Mouse (Mus musculus) hindbrain, embryonic 16.5 days (tissue): ENCODE data around the gene Olfr429. TPM values are rescaled to one million over a fixed set of nuclear protein-coding genes. Genes with fewer than 3 reads are reported as not detected.

Source experiments
- ATAC-seq: fragments of 200-750 bp; cut with Nextera tagmentation; 2 replicates; pipeline ENCODE4 v1.8.0; 2017; ENCODE audit warnings: moderate TSS enrichment, moderate library complexity
- H3K27ac ChIP-seq: fragments of 300-500 bp; sonication (generic); 2 replicates; pipeline ENCODE4 v1.5.1; 2014; ENCODE audit warnings: low read depth, mild to moderate bottlenecking, control low read depth, low read length, moderate library complexity
- H3K27me3 ChIP-seq: fragments of 300-500 bp; sonication (generic); replicated peaks from 2 replicates; pipeline ENCODE4 v1.6.1; 2014; ENCODE audit warnings: low read length; ENCODE audit not compliant: control insufficient read depth, insufficient read depth
- H3K36me3 ChIP-seq: fragments of 300-500 bp; sonication (generic); 2 replicates; pipeline ENCODE4 v1.6.1; 2014; ENCODE audit warnings: mild to moderate bottlenecking, low read length, moderate library complexity, mixed read lengths; ENCODE audit not compliant: control insufficient read depth, insufficient read depth
- H3K4me1 ChIP-seq: fragments of 300-500 bp; sonication (generic); 2 replicates; pipeline ENCODE4 v1.6.1; 2014; ENCODE audit warnings: low read depth, low read length; ENCODE audit not compliant: control insufficient read depth, insufficient read depth
- H3K4me2 ChIP-seq: fragments of 300-500 bp; sonication (generic); 2 replicates; pipeline ENCODE4 v1.6.1; 2014; ENCODE audit warnings: mild to moderate bottlenecking, low read length, control low read depth, moderate library complexity
- H3K4me3 ChIP-seq: fragments of 300-500 bp; sonication (generic); 2 replicates; pipeline ENCODE4 v1.5.1; 2014; ENCODE audit warnings: mild to moderate bottlenecking, low read length, control low read depth, moderate library complexity
- H3K9ac ChIP-seq: fragments of 300-500 bp; sonication (generic); 2 replicates; pipeline ENCODE4 v1.6.1; 2014; ENCODE audit warnings: low read depth, mild to moderate bottlenecking, control low read depth, low read length, moderate library complexity
- H3K9me3 ChIP-seq: fragments of 300-500 bp; sonication (generic); 2 replicates; pipeline ENCODE4 v1.6.1; 2014; ENCODE audit warnings: mild to moderate bottlenecking, low read length, moderate library complexity; ENCODE audit not compliant: control insufficient read depth
- WGBS: fragments of 180-500 bp; shearing (Covaris S2); extraction: QIAGEN DNeasy Blood & Tissue Kit; methylation state at CpG from one replicate; pipeline ENCODE4 v1.1.7; 2014; 5-methylcytosine and 5-hydroxymethylcytosine counted together
- polyA plus RNA-seq: library from polyadenylated mRNA; unstranded; fragments of >200 nt; fragmentation: Nextera tagmentation; extraction: Ambion mirVana; gene quantifications from 2 replicates; pipeline ENCODE4 v1.2.1, GENCODE M21; 2015

The Olfr429 gene
- polyA plus RNA-seq, 1 experiment from 2014 or later: not detected

GRCm38 (mm10) chr1:174050532-174050931, 33.6 kb upstream of the Olfr429 start:
- H3K4me1 ChIP-seq: no peaks in the 10 kb centered on the region
- H3K27me3 ChIP-seq: no peaks in the 10 kb centered on the region
- no peak overlapping the region for H3K27ac ChIP-seq
- WGBS: 93% methylated on average over 4 of the region's 4 CpGs
- H3K4me2 ChIP-seq: no peak overlapping the region
- no peaks in the 10 kb centered on the region for H3K36me3 ChIP-seq
- no peak overlapping the region for H3K9ac ChIP-seq
- ATAC-seq: no peak
- H3K4me3 ChIP-seq: no peak overlapping the region
- no peaks in the 10 kb centered on the region for H3K9me3 ChIP-seq

- no peaks in the 10 kb centered on the region for H3K27me3 ChIP-seq
- 89% methylated on average over 4 of the region's 4 CpGs for WGBS
- no peak overlapping the region for H3K9ac ChIP-seq
- H3K27ac ChIP-seq: no peak overlapping the region
- no peak for ATAC-seq
- H3K4me3 ChIP-seq: no peak overlapping the region
- no peaks in the 10 kb centered on the region for H3K4me1 ChIP-seq
- no peaks in the 10 kb centered on the region for H3K9me3 ChIP-seq
- H3K36me3 ChIP-seq: no peaks in the 10 kb centered on the region
- H3K4me2 ChIP-seq: no peak overlapping the region
These were observed 32.6 kb upstream of the Olfr429 start for GRCm38 (mm10) chr1:174051515-174051914.

GRCm38 (mm10) chr1:174051931-174052536, 32.1 kb upstream of the Olfr429 start:
- no peaks in the 10 kb centered on the region for H3K9me3 ChIP-seq
- H3K9ac ChIP-seq: no peak overlapping the region
- no peaks in the 10 kb centered on the region for H3K4me1 ChIP-seq
- H3K4me2 ChIP-seq: no peak overlapping the region
- no peak overlapping the region for H3K27ac ChIP-seq
- no peaks in the 10 kb centered on the region for H3K36me3 ChIP-seq
- H3K27me3 ChIP-seq: no peaks in the 10 kb centered on the region
- ATAC-seq: no peak
- no peak overlapping the region for H3K4me3 ChIP-seq
- WGBS: 83% methylated on average over 5 of the region's 5 CpGs

- no peak for ATAC-seq
- Histone ChIP-seq H3K36me3 (no peaks in the 10 kb centered on the region), H3K4me3 (no peak overlapping the region), H3K4me2 (no peak overlapping the region), H3K27me3 (no peaks in the 10 kb centered on the region), H3K9me3 (no peaks in the 10 kb centered on the region), H3K27ac (no peak overlapping the region), H3K4me1 (no peaks in the 10 kb centered on the region), H3K9ac (no peak overlapping the region)
- WGBS: 86% methylated on average over 3 of the region's 3 CpGs
These were observed 31.1 kb upstream of the Olfr429 start for GRCm38 (mm10) chr1:174052981-174053380.

- H3K4me2 ChIP-seq: no peak overlapping the region
- H3K4me1 ChIP-seq: no peaks in the 10 kb centered on the region
- 90% methylated on average over 2 of the region's 2 CpGs for WGBS
- H3K27ac ChIP-seq: no peak overlapping the region
- H3K4me3 ChIP-seq: no peak overlapping the region
- no peaks in the 10 kb centered on the region for H3K27me3 ChIP-seq
- ATAC-seq: no peak
- H3K9ac ChIP-seq: no peak overlapping the region
- H3K36me3 ChIP-seq: no peaks in the 10 kb centered on the region
- no peaks in the 10 kb centered on the region for H3K9me3 ChIP-seq
These were observed 28.9 kb upstream of the Olfr429 start for GRCm38 (mm10) chr1:174055248-174055647.

- Histone ChIP-seq H3K9me3 (no peaks in the 10 kb centered on the region), H3K27ac (no peak within 1 kb of the TSS), H3K4me2 (no peak within 1 kb of the TSS), H3K9ac (no peak within 1 kb of the TSS), H3K36me3 (no peaks in the 10 kb centered on the region), H3K4me1 (no peaks in the 10 kb centered on the region), H3K4me3 (no peak within 1 kb of the TSS), H3K27me3 (no peaks in the 10 kb centered on the region)
- 91% methylated on average over 3 of the region's 3 CpGs for WGBS
- ATAC-seq: no peak
These were observed 17.8 kb upstream of the Olfr429 start, which contains the start of gene Olfr430 for GRCm38 (mm10) chr1:174066305-174066704. TSS of gene Olfr430 (plus strand) at chr1:174066605.

GRCm38 (mm10) chr1:174096591-174096990, 12.5 kb downstream of the Olfr429 start, which contains the start of gene Olfr427:
TSS of gene Olfr427 (plus strand) at chr1:174096891.
- Histone ChIP-seq H3K9ac (no peak within 1 kb of the TSS), H3K27me3 (no peaks in the 10 kb centered on the region), H3K4me1 (no peaks in the 10 kb centered on the region), H3K27ac (no peak within 1 kb of the TSS), H3K4me2 (no peak within 1 kb of the TSS), H3K4me3 (no peak within 1 kb of the TSS), H3K36me3 (no peaks in the 10 kb centered on the region), H3K9me3 (no peaks in the 10 kb centered on the region)
- ATAC-seq: no peak
- WGBS: 97% methylated on average over 1 of the region's 1 CpGs

GRCm38 (mm10) chr1:174103735-174104134, 19.6 kb downstream of the Olfr429 start:
- Histone ChIP-seq H3K9me3 (no peaks in the 10 kb centered on the region), H3K36me3 (no peaks in the 10 kb centered on the region), H3K27ac (no peak overlapping the region), H3K27me3 (no peaks in the 10 kb centered on the region), H3K4me3 (no peak overlapping the region), H3K4me2 (no peak overlapping the region), H3K9ac (no peak overlapping the region), H3K4me1 (no peaks in the 10 kb centered on the region)
- WGBS: 63% methylated on average over 2 of the region's 2 CpGs
- ATAC-seq: no peak

GRCm38 (mm10) chr1:174121062-174121461, 36.9 kb downstream of the Olfr429 start, which contains the start of gene Olfr231:
TSS of gene Olfr231 (minus strand) at chr1:174121162.
- no peaks in the 10 kb centered on the region for H3K36me3 ChIP-seq
- no peaks in the 10 kb centered on the region for H3K4me1 ChIP-seq
- H3K9me3 ChIP-seq: no peaks in the 10 kb centered on the region
- WGBS: 44% methylated on average over 2 of the region's 2 CpGs
- ATAC-seq: no peak
- no peaks in the 10 kb centered on the region for H3K27me3 ChIP-seq
- no peak within 1 kb of the TSS for H3K4me3 ChIP-seq
- H3K27ac ChIP-seq: no peak within 1 kb of the TSS
- H3K4me2 ChIP-seq: no peak within 1 kb of the TSS
- H3K9ac ChIP-seq: no peak within 1 kb of the TSS
